Mouse (Mus musculus) forebrain, embryonic 13.5 days (tissue): ENCODE data around the gene Dnaja2. TPM values are rescaled to one million over a fixed set of nuclear protein-coding genes. Genes with fewer than 3 reads are reported as not detected.

ENCODE experiments used
- ATAC-seq: fragments of 200-750 bp; cut with Nextera tagmentation; 2 replicates; pipeline ENCODE4 v1.8.0; 2017
- H3K27ac ChIP-seq: fragments of 300-500 bp; sonication (generic); 2 replicates; pipeline ENCODE4 v1.5.1; 2015; ENCODE audit warnings: inconsistent platforms, mild to moderate bottlenecking, moderate library complexity
- H3K27me3 ChIP-seq: fragments of 300-500 bp; sonication (generic); 2 replicates; pipeline ENCODE4 v1.6.1; 2015; ENCODE audit warnings: mild to moderate bottlenecking, inconsistent platforms
- H3K36me3 ChIP-seq: fragments of 300-500 bp; sonication (generic); 2 replicates; pipeline ENCODE4 v1.6.1; 2015; ENCODE audit warnings: mild to moderate bottlenecking, inconsistent platforms; ENCODE audit not compliant: poor library complexity, severe bottlenecking
- H3K4me1 ChIP-seq: fragments of 300-500 bp; sonication (generic); 2 replicates; pipeline ENCODE4 v1.6.1; 2015; ENCODE audit warnings: inconsistent platforms
- H3K4me2 ChIP-seq: fragments of 300-500 bp; sonication (generic); 2 replicates; pipeline ENCODE4 v1.6.1; 2015; ENCODE audit warnings: inconsistent platforms, mild to moderate bottlenecking, moderate library complexity
- H3K4me3 ChIP-seq: fragments of 300-500 bp; sonication (generic); 2 replicates; pipeline ENCODE4 v1.5.1; 2015; ENCODE audit warnings: mild to moderate bottlenecking, inconsistent platforms
- H3K9ac ChIP-seq: fragments of 300-500 bp; sonication (generic); 2 replicates; pipeline ENCODE4 v1.6.1; 2015; ENCODE audit warnings: mild to moderate bottlenecking, inconsistent platforms
- H3K9me3 ChIP-seq: fragments of 300-500 bp; sonication (generic); replicated peaks from 2 replicates; pipeline ENCODE4 v1.6.1; 2016; ENCODE audit warnings: inconsistent platforms
- WGBS: fragments of 180-500 bp; shearing (Covaris S2); methylation state at CpG from one replicate; pipeline ENCODE4 v1.1.7; 2015; 5-methylcytosine and 5-hydroxymethylcytosine counted together
- polyA plus RNA-seq: library from polyadenylated mRNA; unstranded; fragments of >200 nt; fragmentation: Nextera tagmentation; extraction: Ambion mirVana; gene quantifications from 2 replicates; pipeline ENCODE4 v1.2.1, GENCODE M21; 2015

Dnaja2 gene
- polyA plus RNA-seq, 1 experiment from 2014 or later: 167 TPM

DNA sequence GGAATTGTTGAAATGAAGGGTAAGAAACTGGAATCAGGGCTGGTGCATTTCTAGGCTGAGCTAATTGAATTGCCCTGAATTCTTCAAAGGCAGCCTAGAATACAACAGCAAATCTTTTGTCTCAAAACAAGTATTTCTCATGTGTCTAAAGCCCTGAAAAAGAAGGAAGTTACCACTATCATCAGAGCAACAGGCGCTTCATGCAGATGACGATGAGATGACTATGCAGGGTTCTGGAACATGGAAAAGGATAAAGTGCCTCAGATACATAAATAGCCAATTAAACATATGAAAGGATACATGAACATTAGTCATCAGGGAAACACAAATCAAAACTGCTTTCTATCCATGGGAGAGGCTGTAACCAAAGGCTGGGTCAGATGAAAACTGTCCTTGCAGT lies 18.8 kb downstream of the Dnaja2 start:
- H3K4me2 ChIP-seq: no peak overlapping the region
- no peak overlapping the region for H3K9ac ChIP-seq
- no peak overlapping the region for H3K27ac ChIP-seq
- 95% methylated on average over 2 of the region's 2 CpGs for WGBS
- H3K9me3 ChIP-seq: no peaks in the 10 kb centered on the region
- peaks cover 75% of the 10 kb centered on the region for H3K36me3 ChIP-seq
- no peak for ATAC-seq
- H3K27me3 ChIP-seq: no peaks in the 10 kb centered on the region
- no peak overlapping the region for H3K4me3 ChIP-seq
- no peaks in the 10 kb centered on the region for H3K4me1 ChIP-seq

GRCm38 (mm10) chr8:85534163-85534562 lies 21.0 kb downstream of the Dnaja2 start:
- WGBS: 100% methylated on average over 1 of the region's 1 CpGs
- Histone ChIP-seq H3K27ac (no peak overlapping the region), H3K36me3 (peaks cover 59% of the 10 kb centered on the region), H3K4me3 (no peak overlapping the region), H3K4me1 (no peaks in the 10 kb centered on the region), H3K9me3 (no peaks in the 10 kb centered on the region), H3K27me3 (no peaks in the 10 kb centered on the region), H3K9ac (no peak overlapping the region), H3K4me2 (no peak overlapping the region)
- no peak for ATAC-seq

DNA sequence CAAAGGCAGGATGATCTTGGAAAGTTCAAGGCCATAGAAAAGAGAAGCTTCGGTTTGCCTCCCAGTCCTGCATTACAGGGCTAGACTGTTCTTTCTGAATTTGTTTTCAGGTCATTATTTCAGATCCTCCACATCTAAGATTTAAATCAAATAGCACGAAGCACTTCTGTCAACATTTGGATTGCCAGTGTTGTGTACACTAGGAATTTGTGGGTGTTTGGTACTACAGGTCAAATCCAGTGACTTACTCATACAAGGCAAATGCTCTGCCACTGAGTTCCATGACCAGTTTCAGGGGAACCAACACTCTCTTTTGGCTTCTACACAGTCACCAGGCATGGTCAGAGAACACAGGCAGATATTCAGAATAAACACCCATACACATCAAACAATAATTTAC lies 21.7 kb downstream of the Dnaja2 start:
- Histone ChIP-seq H3K27me3 (no peaks in the 10 kb centered on the region), H3K9ac (no peak overlapping the region), H3K4me3 (no peak overlapping the region), H3K27ac (no peak overlapping the region), H3K36me3 (peaks cover 51% of the 10 kb centered on the region), H3K9me3 (no peaks in the 10 kb centered on the region), H3K4me1 (no peaks in the 10 kb centered on the region), H3K4me2 (no peak overlapping the region)
- WGBS: 97% methylated on average over 2 of the region's 2 CpGs
- ATAC-seq: no peak

DNA sequence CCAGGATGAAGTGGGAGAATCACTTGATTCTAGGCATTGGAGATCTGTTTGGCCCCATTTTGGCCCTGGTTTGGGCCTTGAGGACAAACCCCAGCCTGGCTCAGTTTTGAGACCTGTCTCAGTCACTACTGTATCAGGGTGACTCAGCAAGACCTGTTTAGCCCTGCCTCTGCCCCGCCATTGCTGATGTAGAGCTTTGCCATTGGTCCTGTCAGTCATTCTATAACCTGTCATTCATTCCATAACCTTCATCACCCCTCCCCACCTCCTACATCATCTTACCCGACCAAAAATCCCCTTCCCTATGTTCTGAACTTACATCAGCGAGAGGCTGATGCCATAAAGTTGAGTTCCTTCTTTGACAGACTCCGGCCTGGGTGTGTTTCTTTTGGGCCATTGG lies 22.3 kb downstream of the Dnaja2 start:
- WGBS: 93% methylated on average over 4 of the region's 4 CpGs
- no peak overlapping the region for H3K4me2 ChIP-seq
- H3K4me3 ChIP-seq: no peak overlapping the region
- no peaks in the 10 kb centered on the region for H3K27me3 ChIP-seq
- no peak overlapping the region for H3K27ac ChIP-seq
- ATAC-seq: no peak
- no peaks in the 10 kb centered on the region for H3K4me1 ChIP-seq
- no peaks in the 10 kb centered on the region for H3K9me3 ChIP-seq
- peaks cover 45% of the 10 kb centered on the region for H3K36me3 ChIP-seq
- no peak overlapping the region for H3K9ac ChIP-seq

DNA sequence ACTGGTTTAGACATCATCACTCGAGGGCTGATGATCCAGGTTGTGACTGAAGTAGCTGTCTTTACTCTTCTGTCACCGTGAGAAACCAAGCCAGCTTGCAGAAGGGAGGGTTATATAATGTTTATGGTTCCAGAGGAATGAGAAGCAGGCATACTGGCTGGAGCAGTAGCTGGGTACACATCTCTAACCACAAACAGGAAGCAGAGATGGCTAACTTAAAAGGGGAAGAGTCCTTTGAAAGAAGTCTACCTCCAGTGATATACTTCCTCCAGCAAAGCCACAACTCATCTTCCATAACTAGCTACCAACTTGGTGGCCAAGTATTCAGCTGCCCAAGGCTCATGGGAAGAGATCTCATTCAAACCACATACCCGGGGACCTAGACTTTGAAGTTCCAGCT lies 23.7 kb downstream of the Dnaja2 start:
- Histone ChIP-seq H3K27me3 (no peaks in the 10 kb centered on the region), H3K4me2 (no peak overlapping the region)
- WGBS: 92% methylated on average over 3 of the region's 3 CpGs

GRCm38 (mm10) chr8:85530717-85531116 lies 24.4 kb downstream of the Dnaja2 start:
- Histone ChIP-seq H3K9ac (no peak overlapping the region), H3K27me3 (no peaks in the 10 kb centered on the region), H3K36me3 (peaks cover 35% of the 10 kb centered on the region), H3K4me2 (no peak overlapping the region), H3K4me1 (no peaks in the 10 kb centered on the region), H3K9me3 (no peaks in the 10 kb centered on the region), H3K4me3 (no peak overlapping the region), H3K27ac (no peak overlapping the region)
- no peak for ATAC-seq
- WGBS: 88% methylated on average over 1 of the region's 1 CpGs

More for the DNA sequence above, 23.7 kb downstream of the Dnaja2 start:
- Histone ChIP-seq H3K27ac (no peak overlapping the region), H3K9me3 (no peaks in the 10 kb centered on the region), H3K36me3 (peaks cover 35% of the 10 kb centered on the region), H3K4me3 (no peak overlapping the region), H3K9ac (no peak overlapping the region), H3K4me1 (no peaks in the 10 kb centered on the region)
- no peak for ATAC-seq

DNA sequence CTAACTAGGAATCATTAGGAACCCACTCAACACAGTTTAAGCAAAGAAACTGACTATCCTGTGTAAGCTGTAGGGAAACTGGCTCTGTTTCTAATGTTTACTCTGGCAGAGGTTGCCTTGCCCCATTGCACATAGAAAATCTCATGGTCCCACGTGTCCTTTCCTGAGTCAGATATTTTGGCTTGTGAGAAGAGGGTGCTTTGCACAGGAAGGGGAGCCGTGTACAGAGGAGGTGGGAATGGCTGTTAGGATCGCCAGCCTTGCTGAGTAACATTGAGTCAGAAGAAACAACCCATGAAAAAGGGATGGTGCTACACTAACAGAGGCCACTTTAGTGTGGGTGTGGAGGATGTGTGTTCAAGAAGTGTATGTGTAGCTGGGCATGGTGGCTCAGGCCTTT lies 26.2 kb downstream of the Dnaja2 start:
- Histone ChIP-seq H3K4me2 (no peak overlapping the region), H3K27me3 (no peaks in the 10 kb centered on the region), H3K9ac (no peak overlapping the region), H3K36me3 (peaks cover 35% of the 10 kb centered on the region), H3K27ac (no peak overlapping the region), H3K4me1 (no peaks in the 10 kb centered on the region), H3K9me3 (no peaks in the 10 kb centered on the region), H3K4me3 (no peak overlapping the region)
- 85% methylated on average over 3 of the region's 3 CpGs for WGBS
- ATAC-seq: no peak

- WGBS: 39% methylated on average over 6 of the region's 6 CpGs
- Histone ChIP-seq H3K27me3 (no peaks in the 10 kb centered on the region), H3K9me3 (no peaks in the 10 kb centered on the region), H3K4me2 (no peak overlapping the region), H3K4me1 (no peaks in the 10 kb centered on the region), H3K9ac (no peak overlapping the region), H3K27ac (no peak overlapping the region), H3K4me3 (no peak overlapping the region), H3K36me3 (peaks cover 58% of the 10 kb centered on the region)
- no peak for ATAC-seq
These were observed 29.0 kb downstream of the Dnaja2 start for GRCm38 (mm10) chr8:85526105-85526504.

GRCm38 (mm10) chr8:85524086-85524485 lies 31.1 kb downstream of the Dnaja2 start:
- no peak overlapping the region for H3K27ac ChIP-seq
- no peaks in the 10 kb centered on the region for H3K9me3 ChIP-seq
- no peaks in the 10 kb centered on the region for H3K4me1 ChIP-seq
- no peak for ATAC-seq
- H3K27me3 ChIP-seq: no peaks in the 10 kb centered on the region
- H3K4me2 ChIP-seq: no peak overlapping the region
- no peak overlapping the region for H3K4me3 ChIP-seq
- H3K36me3 ChIP-seq: peaks cover 71% of the 10 kb centered on the region
- H3K9ac ChIP-seq: no peak overlapping the region
- 95% methylated on average over 7 of the region's 7 CpGs for WGBS

GRCm38 (mm10) chr8:85521332-85521731 lies 33.8 kb downstream of the Dnaja2 start:
- H3K9me3 ChIP-seq: no peaks in the 10 kb centered on the region
- H3K27ac ChIP-seq: no peak overlapping the region
- WGBS: 93% methylated on average over 8 of the region's 8 CpGs

GRCm38 (mm10) chr8:85520586-85520985 lies 34.6 kb downstream of the Dnaja2 start:
- H3K4me1 ChIP-seq: no peaks in the 10 kb centered on the region
- 95% methylated on average over 4 of the region's 4 CpGs for WGBS

More at GRCm38 (mm10) chr8:85521332-85521731, 33.8 kb downstream of the Dnaja2 start:
- Histone ChIP-seq H3K36me3 (peaks cover 93% of the 10 kb centered on the region), H3K27me3 (no peaks in the 10 kb centered on the region), H3K9ac (no peak overlapping the region), H3K4me3 (no peak overlapping the region), H3K4me2 (no peak overlapping the region), H3K4me1 (no peaks in the 10 kb centered on the region)
- ATAC-seq: no peak

DNA sequence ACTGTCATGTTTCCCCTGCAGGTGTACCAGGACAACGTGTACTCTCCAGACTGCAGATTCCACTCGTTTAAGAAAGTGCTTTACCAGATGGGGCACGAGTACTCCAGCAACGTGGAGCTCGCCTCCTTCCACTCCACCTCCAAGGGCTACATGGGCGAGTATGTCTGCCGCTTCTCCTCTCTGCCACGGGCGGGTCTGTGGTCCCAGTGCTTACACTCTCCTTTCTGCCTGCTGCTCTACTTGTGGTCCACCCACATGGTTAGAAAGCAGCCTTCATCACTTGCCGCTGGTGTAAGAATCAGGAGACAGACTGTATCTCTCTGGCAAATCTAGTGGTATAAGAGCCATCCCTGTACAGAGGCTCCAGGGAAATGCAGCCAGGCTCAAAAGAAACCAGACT lies 37.2 kb downstream of the Dnaja2 start:
- Histone ChIP-seq H3K4me3 (no peak overlapping the region), H3K36me3 (peaks cover 96% of the 10 kb centered on the region), H3K27ac (no peak overlapping the region), H3K27me3 (no peaks in the 10 kb centered on the region), H3K4me1 (no peaks in the 10 kb centered on the region), H3K4me2 (no peak overlapping the region), H3K9ac (no peak overlapping the region), H3K9me3 (no peaks in the 10 kb centered on the region)
- no peak for ATAC-seq
- 96% methylated on average over 10 of the region's 10 CpGs for WGBS

More at GRCm38 (mm10) chr8:85520586-85520985, 34.6 kb downstream of the Dnaja2 start:
- H3K9me3 ChIP-seq: no peaks in the 10 kb centered on the region
- H3K27ac ChIP-seq: no peak overlapping the region
- H3K9ac ChIP-seq: no peak overlapping the region
- H3K27me3 ChIP-seq: no peaks in the 10 kb centered on the region
- no peak overlapping the region for H3K4me3 ChIP-seq
- H3K4me2 ChIP-seq: no peak overlapping the region
- ATAC-seq: no peak
- peaks cover 95% of the 10 kb centered on the region for H3K36me3 ChIP-seq

DNA sequence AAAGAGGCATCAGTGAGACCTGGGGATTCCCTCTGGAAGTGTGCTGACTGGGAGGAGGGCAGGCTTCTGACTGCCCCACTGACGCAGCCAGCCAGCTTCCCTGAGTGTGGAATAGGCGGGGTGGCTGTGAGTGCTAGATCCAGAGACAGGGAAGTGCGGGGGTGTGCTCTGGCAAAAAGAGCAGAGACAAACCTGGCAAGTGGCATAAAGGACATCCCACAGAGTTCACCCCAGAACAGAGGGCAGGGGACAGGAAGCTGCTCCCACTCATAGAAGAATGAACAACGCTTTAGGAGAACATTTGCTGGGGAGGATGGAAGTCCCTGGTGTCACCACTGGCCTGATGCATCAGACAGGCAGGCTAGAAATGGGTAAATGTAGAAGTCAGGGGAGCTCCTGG lies 37.8 kb downstream of the Dnaja2 start:
- Histone ChIP-seq H3K27ac (no peak overlapping the region), H3K9me3 (no peaks in the 10 kb centered on the region), H3K4me3 (no peak overlapping the region), H3K9ac (no peak overlapping the region), H3K4me1 (no peaks in the 10 kb centered on the region), H3K4me2 (no peak overlapping the region), H3K36me3 (peaks cover 94% of the 10 kb centered on the region), H3K27me3 (no peaks in the 10 kb centered on the region)
- WGBS: 74% methylated on average over 4 of the region's 4 CpGs
- ATAC-seq: no peak
